Mouse (Mus musculus): ENCODE results near the gene Myoz1. TPM values are rescaled to one million over a fixed set of nuclear protein-coding genes. Genes with fewer than 3 reads are reported as not detected.
"Not testable (repeated sequence)": the region's sequence is repeated elsewhere in the genome, so short reads cannot be mapped to it uniquely, and the experiment has no call there.

The Myoz1 gene
- total RNA-seq, 2 experiments from 2014 or later = 3,097 to 3,157 TPM

- DNase-seq = no peak
- intact Hi-C loops (cut with DNase I) = loop anchor here (5.0 kb wide), 1 partner anchor 64 kb away; no protein-coding TSS in a partner anchor
Measured at GRCm38 (mm10) chr14:20641438-20641875, 14.9 kb downstream of the Myoz1 start.

- intact Hi-C loops (cut with DNase I) = loop anchor here (5.0 kb wide), 1 partner anchor 64 kb away; no protein-coding TSS in a partner anchor
- DNase-seq = peak; percentile 95 to 98
Measured at GRCm38 (mm10) chr14:20640644-20641437, 15.5 kb downstream of the Myoz1 start, which contains the start of gene Usp54. Gene Usp54 (minus strand): TSS chr14:20641063.

- intact Hi-C loops (cut with DNase I) = loop anchor here (5.0 kb wide), 1 partner anchor 63 kb away; no protein-coding TSS in a partner anchor
- DNase-seq = no peak
Measured at GRCm38 (mm10) chr14:20639918-20640619, 16.3 kb downstream of the Myoz1 start.

GRCm38 (mm10) chr14:20638702-20639101, 17.6 kb downstream of the Myoz1 start:
- DNase-seq = no peak
- intact Hi-C loops (cut with DNase I) = no loop called here

- DNase-seq = no peak
- intact Hi-C loops (cut with DNase I) = no loop called here
Measured at GRCm38 (mm10) chr14:20637818-20638574, 18.3 kb downstream of the Myoz1 start.

- intact Hi-C loops (cut with DNase I); DNase-seq: not testable (repeated sequence)
Measured at GRCm38 (mm10) chr14:20636968-20637367, 19.4 kb downstream of the Myoz1 start.

GRCm38 (mm10) chr14:20635546-20635945, 20.8 kb downstream of the Myoz1 start:
- no peak for DNase-seq
- intact Hi-C loops (cut with DNase I) = no loop called here

- DNase-seq = no peak
- intact Hi-C loops (cut with DNase I) = no loop called here
Measured at GRCm38 (mm10) chr14:20631253-20631652, 25.1 kb downstream of the Myoz1 start.

GRCm38 (mm10) chr14:20626971-20627370, 29.4 kb downstream of the Myoz1 start:
- intact Hi-C loops (cut with DNase I) = no loop called here

GRCm38 (mm10) chr14:20626447-20626846, 29.9 kb downstream of the Myoz1 start:
- no peak for DNase-seq
- intact Hi-C loops (cut with DNase I) = no loop called here

More at GRCm38 (mm10) chr14:20626971-20627370, 29.4 kb downstream of the Myoz1 start:
- no peak for DNase-seq

GRCm38 (mm10) chr14:20622907-20623306, 33.4 kb downstream of the Myoz1 start:
- intact Hi-C loops (cut with DNase I) = no loop called here
- no peak for DNase-seq

- DNase-seq = no peak
- intact Hi-C loops (cut with DNase I) = no loop called here
Measured at GRCm38 (mm10) chr14:20622412-20622811, 33.9 kb downstream of the Myoz1 start.

GRCm38 (mm10) chr14:20621903-20622302, 34.4 kb downstream of the Myoz1 start:
- no peak for DNase-seq
- intact Hi-C loops (cut with DNase I) = no loop called here

- intact Hi-C loops (cut with DNase I) = loop anchor here (2.0 kb wide), 1 partner anchor 14 kb away; no protein-coding TSS in a partner anchor
- no peak for DNase-seq
Measured at GRCm38 (mm10) chr14:20619131-20619530, 37.2 kb downstream of the Myoz1 start.

- no peak for DNase-seq
- intact Hi-C loops (cut with DNase I) = loop anchor here (2.0 kb wide), 1 partner anchor 15 kb away; no protein-coding TSS in a partner anchor
Measured at GRCm38 (mm10) chr14:20618211-20618610, 38.1 kb downstream of the Myoz1 start.

GRCm38 (mm10) chr14:20616421-20616820, 39.9 kb downstream of the Myoz1 start:
- no peak for DNase-seq
- intact Hi-C loops (cut with DNase I) = no loop called here

- intact Hi-C loops (cut with DNase I) = no loop called here
- no peak for DNase-seq
Measured at GRCm38 (mm10) chr14:20615075-20615474, 41.3 kb downstream of the Myoz1 start.

GRCm38 (mm10) chr14:20612820-20613219, 43.5 kb downstream of the Myoz1 start:
- intact Hi-C loops (cut with DNase I) = no loop called here

GRCm38 (mm10) chr14:20610146-20610545, 46.2 kb downstream of the Myoz1 start:
- intact Hi-C loops (cut with DNase I) = no loop called here
- DNase-seq = peak; percentile 28 to 40

More at GRCm38 (mm10) chr14:20612820-20613219, 43.5 kb downstream of the Myoz1 start:
- no peak for DNase-seq

GRCm38 (mm10) chr14:20609519-20609918, 46.8 kb downstream of the Myoz1 start:
- no peak for DNase-seq
- intact Hi-C loops (cut with DNase I) = no loop called here

Measured in gastrocnemius, postnatal 36 days (tissue).